Mouse (Mus musculus) retina, adult 2 months (tissue): ENCODE results near the gene Fam118a.
A peak's percentile ranks its signal among the peaks of the same experiment; 100 is the strongest.
"Not testable (repeated sequence)": the region's sequence is repeated elsewhere in the genome, so short reads cannot be mapped to it uniquely, and the experiment has no call there.

Source experiments
- DNase-seq: peaks from one replicate; pipeline ENCODE4 v3.0.0-alpha.2; 2012; ENCODE audit warnings: low read depth, low spot score

The Fam118a gene

DNA sequence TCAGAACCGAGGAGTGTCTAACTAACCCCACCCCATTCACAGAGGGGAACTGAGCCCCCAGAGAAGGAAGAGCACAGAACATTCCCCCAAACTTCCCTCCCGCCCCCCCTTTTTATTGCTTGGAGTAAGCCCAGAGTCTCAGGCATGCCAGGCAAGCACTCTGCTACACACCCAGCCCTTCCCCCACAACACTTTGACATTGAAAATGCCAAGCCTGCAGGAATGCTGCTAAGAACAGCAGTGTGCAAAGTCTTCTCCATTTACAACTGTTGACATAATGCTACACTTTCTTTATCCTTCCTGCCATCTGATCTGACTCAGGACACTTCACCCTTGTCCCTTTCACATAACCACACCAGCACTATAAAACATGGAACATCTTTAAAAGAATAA is 16.1 kb upstream of the Fam118a start:
- DNase-seq = no peak

DNA sequence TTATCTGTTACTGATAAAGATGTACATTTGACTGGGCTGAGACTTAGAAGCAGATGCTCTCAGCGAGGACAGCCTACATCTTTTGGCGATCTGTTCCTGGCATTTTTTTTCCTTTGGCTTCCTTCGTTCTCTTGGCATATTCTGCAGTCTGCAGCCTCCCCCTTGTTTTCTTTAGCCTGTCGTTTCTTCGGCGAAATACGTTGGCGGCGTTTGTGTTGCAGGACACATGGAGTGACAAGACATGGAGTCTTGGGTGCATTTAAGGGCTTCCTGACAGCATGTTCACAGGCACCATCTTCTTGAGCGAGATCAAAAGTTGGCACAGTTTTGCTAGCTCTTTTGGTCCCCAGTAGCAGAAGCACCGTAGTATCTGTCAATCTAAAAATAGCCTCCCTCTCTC is 13.0 kb upstream of the Fam118a start:
- no peak for DNase-seq

- DNase-seq = no peak
These were observed 11.6 kb upstream of the Fam118a start, which contains the start of gene Upk3a for GRCm38 (mm10) chr15:85016951-85017664. Gene Upk3a (plus strand): TSS chr15:85017141.

GRCm38 (mm10) chr15:85022211-85022610 is 6.5 kb upstream of the Fam118a start:
- no peak for DNase-seq

DNA sequence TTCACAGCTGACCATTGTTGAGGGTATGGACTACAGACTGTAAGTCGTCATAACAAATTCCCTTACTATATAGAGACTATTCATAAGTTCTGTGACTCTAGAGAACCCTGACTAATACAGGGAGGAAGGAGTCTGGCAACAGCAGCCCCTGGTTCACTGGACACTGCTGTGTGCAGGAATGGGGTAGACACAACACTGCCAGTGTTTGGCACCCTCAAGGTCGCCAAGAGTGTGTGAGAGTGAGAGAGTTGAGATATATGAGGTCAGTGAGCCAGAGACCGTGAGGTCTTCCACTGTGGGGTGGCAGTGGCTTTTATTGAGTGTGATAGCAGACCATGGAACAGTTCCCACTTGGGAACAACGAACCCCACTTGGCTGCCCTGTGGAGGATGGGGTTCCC is 2.6 kb upstream of the Fam118a start:
- DNase-seq = no peak

DNA sequence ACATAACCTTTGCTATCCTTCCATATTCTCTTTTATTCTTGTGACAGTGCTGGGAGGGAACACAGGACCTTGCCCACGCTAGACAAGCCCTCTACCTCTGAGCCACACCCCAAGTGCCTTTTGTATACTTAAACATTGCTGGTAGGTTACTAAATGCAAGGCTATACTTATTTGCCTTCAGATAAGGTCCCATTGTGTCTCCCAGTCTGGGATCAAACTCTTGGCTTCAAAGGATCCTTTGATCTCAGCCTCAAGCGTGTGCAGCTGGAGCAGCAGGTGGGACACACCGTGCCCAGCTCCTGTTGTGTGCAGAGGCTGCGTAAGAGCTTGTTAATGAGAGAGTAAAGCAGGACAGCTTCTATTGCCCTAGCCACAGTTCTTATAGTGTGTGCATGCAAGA is 1.0 kb upstream of the Fam118a start:
- no peak for DNase-seq

DNA sequence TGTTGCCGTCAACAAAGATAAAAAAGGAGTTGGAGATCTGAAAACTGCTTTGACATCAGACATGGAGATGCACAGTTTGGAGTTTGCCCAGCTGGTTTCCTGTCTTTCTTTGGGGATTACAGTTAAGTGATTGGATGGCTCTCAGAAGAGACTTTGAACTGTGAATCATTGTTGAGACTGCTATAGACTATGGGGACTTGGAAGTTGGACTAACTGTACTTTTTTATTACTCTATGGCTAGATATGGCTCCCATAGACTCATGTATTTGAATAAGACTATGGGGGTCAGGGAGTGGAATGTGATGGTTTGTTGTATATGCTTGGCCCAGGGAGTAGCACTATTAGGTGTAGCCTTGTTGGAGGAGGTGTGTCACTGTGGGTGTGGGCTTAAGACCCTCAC is 1.9 kb downstream of the Fam118a start:
- DNase-seq = not testable (repeated sequence)

DNA sequence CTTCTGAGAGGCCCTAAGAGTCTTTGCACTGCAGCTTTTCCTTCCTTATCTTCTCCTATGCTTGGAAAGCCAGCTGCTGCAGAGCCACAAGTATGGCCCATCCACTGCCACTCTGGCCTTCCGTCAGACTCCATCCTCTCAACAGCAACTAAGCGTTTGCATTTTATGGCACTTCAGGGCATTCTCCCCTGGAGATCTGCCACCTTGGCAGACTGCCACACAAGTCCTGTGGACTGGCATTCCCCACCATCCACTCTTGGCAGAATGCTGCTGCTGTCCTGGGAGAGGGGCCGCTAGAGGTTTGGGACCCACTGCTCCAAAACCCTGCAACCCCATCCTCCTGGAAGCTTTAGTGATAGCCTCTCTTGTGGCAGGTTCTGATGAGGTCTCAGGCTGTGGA is 3.1 kb downstream of the Fam118a start:
- no peak for DNase-seq

DNA sequence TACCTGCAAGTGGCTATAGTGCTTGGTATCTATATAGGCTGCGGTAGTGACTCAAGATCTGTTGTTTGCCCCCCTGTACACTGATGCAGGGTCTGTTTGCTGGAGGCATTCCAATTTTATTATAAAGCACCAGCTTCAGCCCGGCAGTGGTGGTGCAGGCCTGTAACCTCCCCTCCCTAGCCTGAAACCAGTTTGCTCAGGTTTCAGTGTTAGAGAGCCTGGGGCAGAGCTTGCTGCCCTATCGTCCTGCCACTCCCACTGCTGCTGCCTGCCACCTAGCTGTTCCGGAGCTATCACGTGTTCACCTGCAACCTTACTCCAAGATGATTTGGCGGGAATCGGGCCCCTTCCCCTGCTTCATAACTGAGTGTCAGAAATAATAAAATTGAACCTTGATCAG is 5.2 kb downstream of the Fam118a start:
- not testable (repeated sequence) for DNase-seq

DNA sequence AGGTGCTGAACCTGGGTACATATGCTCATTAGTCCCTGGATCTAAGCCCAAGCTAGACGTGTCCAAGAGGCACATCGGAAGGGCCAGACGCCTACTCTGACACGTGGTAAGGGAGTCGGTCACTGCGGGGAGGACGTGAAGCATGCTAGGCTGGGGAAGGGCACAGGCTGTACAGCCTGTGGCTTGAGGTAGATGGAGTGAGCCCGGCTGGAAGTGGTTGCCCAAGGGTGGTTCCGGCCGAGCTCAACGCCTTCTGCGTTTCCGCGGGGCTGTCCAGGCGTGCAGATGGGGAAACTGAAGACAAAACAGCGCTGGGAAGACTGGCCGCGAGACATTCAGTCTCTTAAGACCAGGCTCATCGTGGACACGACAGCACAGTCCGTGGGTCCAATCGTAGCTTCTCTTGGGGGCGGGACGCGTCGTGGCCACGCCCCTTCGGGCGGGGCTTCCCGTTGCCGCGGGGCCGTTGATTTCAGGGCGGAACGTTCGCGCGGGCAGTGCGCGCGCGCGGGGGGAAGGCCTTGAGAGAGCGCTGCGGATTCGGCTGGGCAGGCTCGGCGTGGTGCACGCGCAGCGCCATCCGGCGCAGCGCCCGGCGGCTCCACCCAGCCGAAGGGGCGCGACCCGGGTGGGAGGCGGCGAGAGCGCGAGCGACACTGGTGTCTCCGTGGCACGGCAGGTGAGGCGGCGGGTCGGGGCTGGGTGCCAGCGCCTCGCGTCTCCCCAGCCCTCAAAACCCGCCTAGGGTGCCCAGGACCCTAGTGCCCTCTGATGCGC is 8.0 kb downstream of the Fam118a start:
- DNase-seq = peak; percentile 89

GRCm38 (mm10) chr15:85037343-85037690 is 8.6 kb downstream of the Fam118a start:
- DNase-seq = no peak

DNA sequence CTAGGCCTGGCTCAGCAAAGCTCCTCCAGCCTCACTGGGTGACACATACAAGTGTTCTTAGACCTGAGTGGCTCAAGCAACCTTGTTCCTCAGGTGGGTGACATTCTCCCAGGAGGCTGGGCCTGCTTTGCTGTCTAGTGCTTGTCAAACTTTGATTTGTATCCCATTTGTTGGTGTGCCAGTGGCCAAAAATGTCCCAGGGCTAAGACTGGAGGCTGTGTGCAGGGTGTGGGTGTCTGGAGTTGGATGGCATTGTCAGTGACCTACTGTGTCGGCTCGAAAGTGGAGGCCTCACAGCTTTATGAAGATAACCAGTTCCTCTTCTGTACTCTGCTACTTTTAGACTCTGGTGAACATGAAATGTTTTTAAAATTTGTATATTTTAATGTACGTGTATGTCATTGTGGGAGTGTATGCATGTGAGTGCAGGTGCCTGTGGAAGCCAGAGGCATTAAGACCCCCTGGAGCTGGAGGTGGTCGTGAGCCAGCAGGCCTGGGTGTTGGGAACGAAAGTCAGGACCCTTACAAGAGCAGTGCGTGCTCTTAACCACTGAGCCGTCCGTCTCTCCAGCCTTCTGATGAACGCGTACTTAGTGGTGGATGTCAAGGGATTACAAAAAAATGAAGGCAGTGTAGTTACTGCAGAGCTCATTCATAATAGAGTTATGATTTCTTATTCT is 12.9 kb downstream of the Fam118a start:
- no peak for DNase-seq

- DNase-seq = peak; percentile 22
These were observed 13.7 kb downstream of the Fam118a start for GRCm38 (mm10) chr15:85042361-85042954.

GRCm38 (mm10) chr15:85043116-85043515 is 14.4 kb downstream of the Fam118a start:
- DNase-seq = no peak

DNA sequence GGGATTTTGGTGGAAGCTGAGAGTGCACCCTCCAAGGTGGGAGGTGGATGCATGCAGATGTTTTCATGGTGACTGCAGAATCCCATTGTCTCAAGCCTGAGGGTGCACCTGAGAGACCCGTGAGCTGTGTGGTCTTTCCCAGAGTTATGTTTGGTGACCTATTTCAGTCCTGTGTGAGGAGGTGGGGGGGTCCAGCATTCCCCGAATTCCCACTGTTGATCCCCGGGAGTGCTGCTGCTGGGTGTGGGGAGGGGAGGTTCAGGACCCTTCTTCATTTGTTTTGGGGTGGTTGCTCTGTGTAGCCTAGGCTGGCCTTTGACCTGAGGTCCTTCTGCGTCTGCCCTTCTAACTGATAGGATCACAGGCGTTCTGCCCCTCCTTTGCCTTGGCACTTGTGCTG is 15.0 kb downstream of the Fam118a start:
- no peak for DNase-seq

DNA sequence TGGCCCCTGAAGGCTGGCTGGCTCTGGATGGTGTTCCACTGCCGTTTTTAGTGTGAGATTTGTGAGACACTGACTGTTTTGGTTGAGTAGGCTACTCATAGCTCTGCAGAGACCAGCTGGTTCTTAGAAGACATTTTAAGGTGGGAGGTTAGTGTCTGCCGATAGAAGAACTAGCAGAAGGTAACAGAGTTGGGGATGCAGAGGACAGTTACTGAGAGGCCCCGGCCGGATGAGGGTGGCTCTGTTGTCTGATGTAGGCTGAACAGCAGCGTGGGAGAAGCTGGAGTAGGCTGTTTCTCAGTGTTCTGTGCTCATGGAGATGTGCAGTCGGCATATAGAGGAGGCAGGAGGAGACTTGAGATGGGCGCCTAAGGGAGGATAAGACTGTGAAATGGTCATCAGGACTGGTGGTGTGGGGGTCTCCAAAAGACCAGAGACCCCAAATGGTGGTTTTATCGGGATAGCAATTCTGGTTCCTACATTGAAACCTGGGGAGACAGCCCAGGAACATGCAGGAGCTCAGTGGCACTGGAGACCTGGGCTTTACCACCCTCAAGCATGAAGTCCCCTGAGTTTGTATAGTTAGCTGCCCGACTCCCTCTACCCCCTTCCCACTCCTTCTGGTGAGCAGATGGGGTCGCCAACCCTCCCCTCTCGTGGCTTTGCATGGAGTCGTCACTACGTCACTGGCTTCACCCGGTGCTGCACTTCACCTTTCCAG is 17.6 kb downstream of the Fam118a start:
- DNase-seq = no peak

- DNase-seq = no peak
These were observed 19.1 kb downstream of the Fam118a start for GRCm38 (mm10) chr15:85047865-85048264.

DNA sequence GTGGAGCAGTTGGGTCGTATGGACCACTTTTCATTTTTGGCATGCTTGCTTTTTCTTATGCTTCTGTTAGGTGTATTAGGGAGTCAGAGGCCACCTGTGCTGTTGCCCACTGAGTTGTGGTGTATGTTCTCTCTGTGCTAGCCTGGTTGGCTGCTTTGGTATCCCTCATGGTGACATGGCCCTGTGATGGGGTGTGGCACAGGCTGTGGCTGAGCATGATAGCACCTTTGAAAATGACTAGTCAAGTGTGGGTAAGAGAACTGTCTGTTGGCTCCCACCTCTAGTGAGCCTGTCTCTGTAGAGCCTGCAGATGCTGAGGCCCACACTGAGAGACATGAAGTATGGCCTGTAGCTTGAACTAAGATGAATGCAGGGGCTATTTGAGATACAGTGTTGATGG is 21.0 kb downstream of the Fam118a start:
- DNase-seq = no peak

GRCm38 (mm10) chr15:85054098-85054497 is 25.4 kb downstream of the Fam118a start:
- DNase-seq = no peak

GRCm38 (mm10) chr15:85055186-85055585 is 26.4 kb downstream of the Fam118a start:
- DNase-seq = no peak

DNA sequence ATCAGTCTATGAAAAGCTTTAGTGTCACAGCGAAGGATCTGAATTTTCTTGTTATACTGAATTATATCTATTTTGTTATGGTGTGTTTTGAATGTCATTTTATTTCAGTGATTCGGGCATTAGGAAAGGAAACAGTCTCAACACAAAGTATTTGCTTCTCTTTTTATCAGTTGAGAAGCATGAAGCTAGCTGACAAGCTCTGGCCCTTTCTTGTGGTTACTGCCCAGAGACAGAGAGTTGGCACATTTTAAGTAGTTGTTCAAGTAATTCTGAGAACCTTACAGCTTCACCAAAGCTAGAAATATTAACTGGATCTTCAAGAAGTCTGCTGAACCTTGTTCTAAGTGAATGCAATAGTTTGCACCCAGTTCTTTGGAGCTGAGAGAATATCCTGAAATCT is 34.7 kb downstream of the Fam118a start:
- DNase-seq = no peak

DNA sequence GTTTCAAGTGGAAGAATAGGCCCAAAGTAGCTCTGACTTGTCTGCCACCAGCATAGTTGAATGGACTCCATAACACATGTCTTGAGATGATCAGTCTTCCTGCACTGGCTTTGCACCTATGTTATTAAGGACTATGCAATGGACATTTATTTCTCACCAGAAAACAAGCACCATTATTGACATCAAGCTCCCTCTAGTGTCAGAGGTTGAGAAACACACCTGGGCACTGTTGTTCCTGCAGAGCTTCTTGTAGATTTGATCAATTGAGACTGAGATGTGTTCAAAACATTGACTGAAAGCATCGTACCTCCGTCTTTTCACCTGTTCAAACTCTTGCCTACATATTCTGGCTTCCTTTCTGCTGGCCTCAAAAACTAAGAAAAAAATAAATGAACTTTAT is 41.8 kb downstream of the Fam118a start:
- peak; percentile 29 for DNase-seq
